In genomic region chr19:38930788-38931565, GRCm38 (mm10) we compare ENCODE assay signal across 8 mouse cellular contexts. TPM values are rescaled to one million over a fixed set of nuclear protein-coding genes. Genes with fewer than 3 reads are reported as not detected.
DNase-seq lines count a peak whose midpoint lies in the region; ATAC-seq lines count a peak whose summit lies in the region.

Gene Hells, plus strand, starts transcription at chr19:38930915.

- H3K27me3 ChIP-seq in hindbrain, embryonic 12.5 days: no peaks in the 10 kb centered on the region

- peak; percentile 91 for ATAC-seq in hindbrain, embryonic 12.5 days (ENCODE audit: low FRiP score)

- H3K27ac ChIP-seq in hindbrain, embryonic 12.5 days: peak within 1 kb of the TSS; percentile 71

- WGBS in hindbrain, embryonic 12.5 days: under 1% methylated on average over 66 of the region's 76 CpGs

- no peaks in the 10 kb centered on the region for H3K9me3 ChIP-seq in hindbrain, embryonic 12.5 days (replicated peaks)

- peak within 1 kb of the TSS; percentile 83 for H3K9ac ChIP-seq in hindbrain, embryonic 12.5 days

- peak within 1 kb of the TSS; percentile 82 for H3K4me3 ChIP-seq in hindbrain, embryonic 12.5 days

- 0 out of 2 replicates have a peak, but pooled peaks cover 8% of the 10 kb centered on the region for H3K36me3 ChIP-seq in hindbrain, embryonic 12.5 days

- peaks cover 13% of the 10 kb centered on the region for H3K4me1 ChIP-seq in hindbrain, embryonic 12.5 days

- peak; percentile 98 for DNase-seq in NIH3T3 (ENCODE audit: low read depth)
- peak; percentile 83 for DNase-seq in cerebellum, adult 9-11 months
- DNase-seq in frontal cortex, postnatal 10 days (ENCODE audit: low spot score in 2 of 2): peak; percentile 48 to 81
- DNase-seq in layer of hippocampus, postnatal 10 days (ENCODE audit: low spot score in 2 of 2): peak; percentile 83 to 88
- peak; percentile 90 for DNase-seq in lung, postnatal 10 days
- peak; percentile 79 for DNase-seq in ovary, postnatal 14 days (ENCODE audit: low spot score)
- peak; percentile 83 to 93 for DNase-seq in thymus, postnatal 10 days (ENCODE audit: low spot score in 2 of 2)

- peak within 1 kb of the TSS; percentile 90 for H3K4me2 ChIP-seq in hindbrain, embryonic 12.5 days (replicated peaks)

RNA-seq across cellular contexts. Expression of gene Hells, which starts in this region (rescaled TPM):
- polyA plus RNA-seq in hindbrain, embryonic 12.5 days (2016; fragmentation: Nextera tagmentation; extraction: Ambion mirVana): 40.9 and 45.7 TPM in 2 replicates
- total RNA-seq in layer of hippocampus, postnatal 10 days (2021): 1 to 10 TPM; 4.7 to 7.9 TPM

Comparison
In these comparisons a context has a peak if more than half of its experiments do, and no peak if none do; other contexts are left out.
1. Peak in every context shown above with its lines: DNase-seq, ATAC-seq, H3K4me3 ChIP-seq and H3K27ac ChIP-seq.